Mouse (Mus musculus) spleen, adult 18-20 months (tissue): ENCODE measurements at regions not wholly inside any gene's neighbourhood (a gene's known extent, or its start where the extent isn't known, plus 50 kb on each side); places are given as distances from the start of the nearest gene placed in this dataset.
"Not testable (repeated sequence)": the region's sequence is repeated elsewhere in the genome, so short reads cannot be mapped to it uniquely, and the experiment has no call there.

Experiments
- DNase-seq, 2 experiments: peaks; one replicate each; pipeline ENCODE4 v3.0.0; 2022; ENCODE audit warnings: mixed read lengths in 2 of 2

DNA sequence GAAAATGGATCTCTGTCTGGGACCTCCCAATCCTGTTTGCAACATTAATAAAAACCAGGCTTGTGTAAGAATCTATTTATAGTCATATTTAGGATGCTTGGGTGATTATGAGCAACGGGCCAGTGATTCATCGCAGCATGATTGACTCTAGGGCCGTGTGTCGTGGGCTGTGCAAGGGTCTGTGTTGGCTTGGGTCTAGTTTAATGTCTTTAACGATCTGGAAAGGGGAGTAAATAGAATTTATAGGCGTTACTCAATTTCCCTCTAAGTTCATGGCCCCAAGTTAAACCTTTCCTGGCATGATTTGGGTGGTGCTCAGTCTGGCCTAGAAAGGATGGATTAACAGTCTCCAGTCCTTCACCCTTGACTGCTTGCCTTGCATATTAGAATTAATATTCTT is 149.9 kb upstream of the Fer start:
- no peak for DNase-seq

GRCm38 (mm10) chr17:63715687-63716086 is 147.2 kb upstream of the Fer start:
- no peak for DNase-seq

DNA sequence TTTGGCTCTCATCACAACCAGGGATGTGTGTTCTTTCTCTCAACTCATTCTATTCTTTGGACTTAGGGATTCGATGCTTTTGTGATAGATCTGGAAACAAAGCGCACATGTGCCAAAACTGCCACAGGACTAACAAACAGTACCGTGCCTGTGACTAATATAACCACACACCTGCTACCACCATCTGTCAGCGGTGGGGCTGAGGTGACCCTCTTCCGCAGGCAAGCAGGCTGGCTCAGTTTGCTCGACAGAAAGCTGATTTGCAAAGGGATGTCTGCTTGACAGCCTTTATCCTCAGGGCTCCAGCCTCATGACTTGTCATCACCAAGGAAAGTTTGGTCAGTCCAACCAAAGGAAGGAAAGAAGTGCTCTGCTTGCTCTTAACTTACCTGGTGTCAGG is 146.7 kb upstream of the Fer start:
- no peak for DNase-seq

DNA sequence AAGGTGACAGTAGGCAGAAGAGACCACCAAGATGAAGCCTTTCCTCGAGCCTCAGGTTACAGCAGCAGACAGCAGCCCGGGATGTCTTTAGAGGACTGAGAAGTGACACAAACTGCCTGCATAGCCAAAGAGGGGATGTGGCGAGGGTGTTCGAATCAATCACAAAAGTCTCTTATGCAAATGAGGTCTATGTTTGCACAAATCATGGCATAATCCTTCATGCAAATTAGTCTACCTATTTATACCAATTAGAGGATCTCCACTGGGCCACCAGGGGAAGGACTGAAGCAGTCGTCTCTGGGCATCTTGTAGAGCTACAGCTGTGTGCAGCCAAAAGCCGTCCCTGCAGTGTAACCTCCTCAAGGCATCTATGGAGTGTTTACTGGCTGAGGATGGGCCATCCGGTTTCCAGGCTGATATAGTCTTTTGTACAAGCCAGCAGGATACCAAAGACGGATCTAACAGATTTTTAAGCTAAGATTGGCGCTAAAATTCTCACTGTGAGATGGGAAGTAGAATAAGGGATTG is 145.7 kb upstream of the Fer start:
- DNase-seq = no peak

DNA sequence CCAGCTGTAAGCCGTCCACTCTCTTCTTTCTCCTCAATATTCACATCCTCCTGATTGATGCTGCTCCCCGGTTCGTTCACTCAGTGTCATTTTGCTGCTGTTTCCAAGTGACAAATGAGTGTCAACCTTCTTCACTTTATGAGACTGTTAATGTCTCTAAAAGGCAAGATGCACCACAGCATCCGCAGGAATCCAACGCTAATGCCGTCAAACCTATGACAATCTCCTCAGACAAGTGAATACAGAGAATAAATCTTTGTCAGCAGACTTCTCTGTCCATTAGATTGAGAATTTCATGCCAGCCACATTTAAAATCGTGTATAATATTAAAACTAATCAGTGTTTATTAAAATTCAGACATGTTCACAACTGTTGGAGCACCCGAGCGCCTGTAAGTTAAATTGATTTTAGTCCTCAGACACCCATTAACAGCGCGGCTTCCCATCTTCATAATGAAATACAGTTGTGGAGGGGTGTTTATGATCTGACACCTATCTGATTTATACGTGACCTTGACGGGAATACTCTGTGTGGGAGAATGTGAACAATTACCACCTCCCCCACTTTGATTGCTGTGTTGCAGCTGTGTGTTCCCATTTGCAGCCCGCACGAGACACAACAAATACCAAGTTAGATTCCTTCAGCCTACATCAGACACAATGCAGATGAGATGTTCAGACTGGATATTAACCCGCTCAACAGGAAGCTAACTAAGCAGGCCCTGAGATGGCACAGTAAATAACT is 143.7 kb upstream of the Fer start:
- no peak for DNase-seq

GRCm38 (mm10) chr17:63719771-63720170 is 143.1 kb upstream of the Fer start:
- no peak for DNase-seq

DNA sequence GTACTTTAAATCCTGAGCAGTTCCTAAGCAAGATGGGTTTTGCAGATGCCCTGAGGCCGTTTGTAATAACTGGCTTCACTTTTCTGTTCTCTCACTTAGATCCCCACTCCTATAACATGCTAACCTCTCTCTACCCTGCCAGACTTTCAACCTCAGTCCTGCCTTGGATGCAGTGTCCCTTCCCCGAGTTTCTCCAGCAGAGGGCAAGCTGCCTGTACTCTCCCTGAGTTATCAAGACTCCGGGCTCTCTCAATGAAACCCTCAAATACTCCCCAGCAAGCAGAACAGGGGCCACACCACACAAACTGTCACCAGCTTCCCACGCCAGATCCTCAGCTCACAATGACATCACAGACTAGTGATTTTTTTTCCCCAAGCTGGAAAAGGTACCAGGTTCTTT is 142.0 kb upstream of the Fer start:
- DNase-seq = no peak

- DNase-seq = no peak
These were observed 140.3 kb upstream of the Fer start for GRCm38 (mm10) chr17:63722434-63723004.

- no peak for DNase-seq
These were observed 124.7 kb upstream of the Fer start for GRCm38 (mm10) chr17:63738206-63738605.

GRCm38 (mm10) chr17:63739710-63740109 is 123.2 kb upstream of the Fer start:
- DNase-seq = no peak

- DNase-seq = not testable (repeated sequence)
These were observed 113.6 kb upstream of the Fer start for GRCm38 (mm10) chr17:63749257-63749656.

DNA sequence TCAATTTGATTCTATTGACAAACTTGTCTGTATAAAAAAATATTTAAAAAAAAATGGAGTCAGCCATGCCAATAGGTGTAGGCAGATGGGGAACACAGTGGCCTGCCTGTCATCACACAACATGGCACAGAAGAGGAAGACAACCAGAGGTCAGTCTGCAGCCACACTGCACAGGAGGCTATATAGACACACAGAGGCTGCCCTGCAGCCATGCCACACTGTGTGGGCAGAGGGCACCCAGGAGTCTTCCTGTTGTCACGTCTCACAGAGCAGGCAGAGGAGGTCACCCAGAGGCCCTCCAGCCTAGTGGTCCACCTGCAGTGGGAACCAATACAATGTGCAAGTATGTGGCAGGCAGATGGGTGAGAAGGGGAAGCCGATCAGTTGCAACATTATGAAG is 108.5 kb upstream of the Fer start:
- no peak for DNase-seq

DNA sequence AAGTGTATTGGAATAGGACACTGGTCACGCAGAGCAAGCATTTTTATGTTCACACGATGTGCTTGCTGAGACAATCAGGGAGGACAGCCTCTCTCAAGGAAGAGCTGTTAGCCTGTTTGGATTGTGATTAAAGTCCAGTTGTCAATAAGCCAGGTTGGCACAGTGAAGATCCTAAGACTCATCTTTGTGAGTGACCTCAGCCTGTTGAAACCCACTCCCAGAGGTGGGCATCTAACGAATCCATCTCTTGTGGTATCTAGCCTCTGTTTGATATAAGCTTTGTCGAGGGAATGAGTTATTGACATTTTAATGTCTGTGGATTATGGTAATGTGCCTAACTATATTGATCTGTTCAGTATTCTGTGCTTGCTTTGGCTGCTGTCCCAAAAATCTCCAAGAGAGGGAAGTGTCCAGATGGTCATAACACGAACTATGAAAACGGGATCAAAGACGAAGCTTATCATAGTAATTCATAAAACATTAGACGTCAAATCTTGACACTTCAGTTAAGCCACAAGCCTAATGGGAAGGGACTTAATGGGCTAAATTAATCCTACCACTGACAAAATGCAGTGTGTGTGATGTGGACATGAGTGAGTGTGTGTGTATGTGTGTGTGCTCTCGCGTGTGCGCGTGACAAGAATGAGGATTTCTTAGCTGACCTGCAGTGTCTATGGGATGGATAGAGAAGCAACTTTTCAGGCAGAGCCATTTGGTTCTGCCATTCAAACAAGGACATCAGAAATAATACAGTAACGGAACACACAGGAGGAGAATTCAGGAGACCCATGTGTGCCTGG is 104.8 kb upstream of the Fer start:
- no peak for DNase-seq

DNA sequence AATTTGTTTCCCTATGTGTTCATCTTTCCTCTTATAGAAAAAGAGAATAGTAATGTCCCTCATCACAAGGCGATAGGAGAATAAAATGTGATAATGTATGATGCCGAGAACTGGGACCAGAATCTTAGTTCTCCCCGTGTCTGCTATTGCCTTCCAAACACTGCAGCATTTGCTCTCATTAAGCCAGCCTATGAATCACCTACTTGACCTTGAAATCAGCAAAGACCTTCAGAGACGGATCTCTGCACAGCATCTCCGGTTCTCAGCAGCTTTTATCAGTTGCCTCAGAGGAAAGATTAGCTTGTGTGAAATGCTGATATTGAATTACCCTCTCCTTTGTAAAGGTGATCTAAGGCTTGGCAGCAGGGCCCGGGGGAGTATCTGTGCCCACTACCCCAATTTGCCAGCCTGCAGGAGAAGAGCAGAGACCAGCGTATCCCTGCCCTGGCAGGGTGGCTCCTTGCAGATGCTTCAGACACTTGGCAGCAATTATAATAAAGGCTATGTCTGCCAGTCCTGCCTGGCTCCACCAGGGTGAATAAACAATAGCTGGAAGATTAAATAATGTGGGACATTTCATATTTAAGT is 104.0 kb upstream of the Fer start:
- no peak for DNase-seq

GRCm38 (mm10) chr17:63761058-63761457 is 101.8 kb upstream of the Fer start:
- no peak for DNase-seq

DNA sequence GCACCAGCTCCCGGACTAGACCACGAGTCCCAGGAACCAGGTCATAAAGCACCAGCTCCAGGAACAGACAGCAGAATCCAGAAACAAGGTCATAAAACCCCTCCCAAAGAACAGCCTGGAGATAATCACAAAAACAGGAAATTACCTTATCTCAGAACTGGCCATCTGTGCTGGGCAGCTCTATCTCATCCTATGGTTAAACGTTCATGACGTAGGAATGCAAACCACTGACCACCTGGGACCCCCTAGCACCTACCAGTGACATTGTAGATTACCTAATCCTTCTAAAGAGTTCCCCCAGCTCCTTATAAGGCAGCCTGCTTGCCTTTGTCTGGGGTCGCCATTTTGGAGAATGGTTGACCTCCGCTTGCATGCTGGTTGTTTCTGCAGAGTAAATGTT is 91.8 kb upstream of the Fer start:
- no peak for DNase-seq

DNA sequence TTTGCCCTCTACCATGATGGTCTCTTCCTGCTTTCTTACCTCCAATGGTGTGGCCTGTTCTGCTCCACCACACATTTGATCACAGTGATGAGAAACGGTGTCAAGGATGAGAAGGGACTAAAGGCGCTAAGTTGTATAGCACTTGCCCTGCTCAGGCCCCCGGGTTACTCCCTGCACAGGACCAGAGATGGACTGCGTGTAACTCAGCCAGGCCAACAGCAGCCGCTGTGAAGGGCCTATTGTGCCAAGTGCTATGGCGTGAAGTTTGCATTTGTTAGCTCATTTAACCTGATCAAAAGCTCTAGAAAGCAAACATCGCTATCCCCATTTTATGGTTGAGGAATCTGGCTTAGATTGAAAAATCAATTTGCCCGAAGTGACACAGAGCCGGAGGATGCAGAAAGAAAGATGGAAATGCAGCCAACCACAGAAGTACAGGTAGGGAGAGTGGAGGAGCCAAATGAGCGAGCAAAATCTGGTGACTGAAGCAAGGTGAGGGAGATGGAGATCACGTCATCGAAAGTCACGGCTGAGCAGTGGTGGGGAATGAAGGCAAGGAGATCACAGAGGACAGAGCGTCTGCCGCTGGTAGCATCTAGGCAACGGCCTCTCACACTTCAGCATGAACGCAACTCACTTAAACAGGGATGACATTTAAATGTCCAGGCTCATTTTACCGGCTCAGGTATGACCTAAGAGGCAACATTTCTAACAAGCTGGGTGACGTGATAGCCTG is 78.3 kb upstream of the Fer start:
- DNase-seq = no peak

GRCm38 (mm10) chr17:63786444-63786843 is 76.4 kb upstream of the Fer start:
- DNase-seq = no peak

- DNase-seq = no peak
These were observed 68.5 kb upstream of the Fer start for GRCm38 (mm10) chr17:63794352-63794751.

GRCm38 (mm10) chr17:63798381-63798780 is 64.5 kb upstream of the Fer start:
- no peak for DNase-seq

DNA sequence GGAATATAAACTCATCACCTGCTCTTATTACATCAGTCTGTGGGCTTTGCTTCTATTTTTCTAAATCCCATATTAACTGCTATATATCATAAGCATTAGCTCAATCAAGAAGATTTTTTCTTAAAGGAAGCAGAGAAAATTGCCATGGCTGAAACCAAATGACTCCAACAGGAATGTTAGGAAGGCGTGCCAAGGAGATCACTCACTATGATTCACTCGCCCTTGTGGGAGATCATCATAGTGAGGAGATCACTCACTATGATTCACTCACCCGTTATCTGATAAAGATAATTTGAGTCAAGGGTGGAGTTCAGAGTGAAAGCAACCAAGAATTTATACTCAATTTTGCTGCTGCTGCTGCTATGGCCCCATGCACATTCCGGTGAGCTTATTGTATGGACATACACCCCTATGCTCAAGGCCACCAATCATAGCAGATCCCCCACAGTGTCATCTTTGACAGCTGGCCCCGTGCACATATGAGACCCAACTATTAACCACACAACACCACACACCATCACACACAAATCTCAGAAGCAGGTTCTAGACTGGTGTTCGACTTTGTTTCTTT is 63.8 kb upstream of the Fer start:
- no peak for DNase-seq

- DNase-seq = no peak
These were observed 61.5 kb upstream of the Fer start for GRCm38 (mm10) chr17:63801411-63801810.
